Mouse (Mus musculus): Measurements from ENCODE around the gene Dnaic1.

Dnaic1 gene

DNA sequence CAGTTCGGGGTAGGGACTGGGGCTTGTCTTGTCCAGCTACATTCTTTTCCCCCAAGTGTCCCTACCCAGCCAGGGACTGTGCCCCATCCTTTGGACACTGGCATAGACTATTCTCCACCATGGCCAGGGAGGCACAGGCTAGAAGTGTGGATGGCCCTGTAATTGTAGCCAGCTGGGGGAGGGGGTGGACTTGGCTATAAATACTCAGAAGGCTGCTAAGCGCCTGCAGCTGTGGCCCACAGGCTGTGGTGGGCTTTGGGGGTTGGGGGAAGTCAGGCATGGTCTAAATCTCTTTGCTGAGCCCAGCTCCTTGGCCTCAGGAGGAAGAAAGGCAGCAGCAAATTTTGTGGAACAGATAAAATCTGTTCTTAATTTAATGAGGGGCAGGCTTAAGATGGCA lies 66.3 kb downstream of the Dnaic1 start:
- DNase-seq (ENCODE audit: low read depth) = no peak

DNA sequence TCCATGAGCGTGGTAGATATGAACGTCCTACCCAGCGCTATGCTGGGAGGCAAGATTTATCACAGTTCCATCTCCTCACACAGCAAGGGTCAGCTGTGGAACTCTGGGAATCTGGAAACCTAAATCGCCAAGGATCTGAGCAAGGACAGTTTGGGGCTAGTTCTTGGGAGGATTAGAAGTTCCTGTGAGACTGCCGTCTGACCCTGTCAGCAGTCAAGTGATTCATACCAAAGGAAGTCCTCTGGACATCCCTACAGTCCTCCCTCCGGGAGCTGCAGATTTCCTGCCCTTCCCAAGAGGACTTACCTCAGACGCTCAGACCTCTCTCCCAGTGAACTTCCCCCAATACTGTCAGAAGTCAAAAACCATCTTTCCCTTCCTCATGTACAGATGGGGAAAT lies 66.8 kb downstream of the Dnaic1 start:
- no peak for DNase-seq (ENCODE audit: low read depth)

DNA sequence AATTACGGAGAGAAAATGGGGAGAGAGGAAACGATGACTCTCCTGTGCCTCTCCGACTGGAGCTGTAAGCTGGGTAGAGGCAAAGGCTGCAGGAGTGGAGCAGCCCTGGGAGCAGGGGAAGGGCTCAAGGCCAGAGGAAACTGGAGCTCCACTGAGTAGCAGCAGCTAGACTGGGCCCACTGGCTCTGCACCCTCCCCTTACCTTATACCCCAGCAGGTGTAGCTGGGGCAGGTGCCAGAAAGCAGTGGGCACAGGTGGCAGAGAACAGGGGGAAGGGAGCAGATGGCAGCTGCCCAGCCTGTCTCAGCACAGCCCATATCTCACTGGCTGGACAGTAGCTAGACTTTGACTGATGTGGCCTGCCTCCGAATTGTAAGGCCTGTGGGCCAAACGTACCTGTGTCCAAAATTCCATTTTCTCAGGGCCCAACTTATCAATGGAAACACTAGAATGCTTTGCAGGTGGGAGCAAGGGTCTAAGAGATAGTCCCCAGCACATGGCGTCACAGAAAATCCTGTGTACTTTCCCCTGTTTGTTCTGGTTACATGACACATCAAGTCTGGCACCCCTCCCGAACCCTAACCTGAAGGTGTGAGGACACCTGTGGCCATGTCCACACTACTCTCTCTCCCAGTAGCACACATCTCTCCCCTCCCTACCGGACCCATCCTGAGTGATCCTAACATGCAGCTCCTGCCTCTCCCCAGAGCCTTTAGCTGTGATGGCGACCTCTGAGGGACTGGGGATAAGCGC lies 67.5 kb downstream of the Dnaic1 start:
- no peak for DNase-seq (ENCODE audit: low read depth)

DNA sequence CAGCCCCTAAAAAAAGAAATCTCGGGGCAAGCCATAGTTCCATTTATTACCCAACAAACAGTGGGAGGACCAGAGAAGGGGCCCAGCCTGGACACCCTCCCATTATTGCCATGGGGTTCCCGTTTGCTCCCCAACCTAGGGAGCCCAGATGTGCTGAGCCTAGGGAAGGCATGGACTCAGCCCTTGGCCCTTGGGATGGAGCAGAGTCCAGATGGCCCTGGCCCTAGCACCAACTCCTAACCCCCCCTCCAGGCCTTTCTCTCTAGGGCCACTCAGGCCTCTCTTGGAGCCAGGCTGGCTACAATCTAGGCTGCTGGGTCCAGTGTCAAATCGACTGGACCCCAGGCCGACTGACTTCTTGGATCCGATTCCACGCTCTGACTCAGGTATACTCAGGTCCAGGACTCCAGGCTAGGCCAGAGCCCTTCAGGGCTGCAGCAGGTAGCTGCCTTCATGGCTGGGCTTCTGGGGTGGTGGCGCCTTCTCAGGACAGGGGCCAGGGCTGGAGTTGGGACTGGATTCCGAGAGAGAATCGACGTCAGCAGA lies 68.7 kb downstream of the Dnaic1 start:
- DNase-seq (ENCODE audit: low read depth) = no peak

DNA sequence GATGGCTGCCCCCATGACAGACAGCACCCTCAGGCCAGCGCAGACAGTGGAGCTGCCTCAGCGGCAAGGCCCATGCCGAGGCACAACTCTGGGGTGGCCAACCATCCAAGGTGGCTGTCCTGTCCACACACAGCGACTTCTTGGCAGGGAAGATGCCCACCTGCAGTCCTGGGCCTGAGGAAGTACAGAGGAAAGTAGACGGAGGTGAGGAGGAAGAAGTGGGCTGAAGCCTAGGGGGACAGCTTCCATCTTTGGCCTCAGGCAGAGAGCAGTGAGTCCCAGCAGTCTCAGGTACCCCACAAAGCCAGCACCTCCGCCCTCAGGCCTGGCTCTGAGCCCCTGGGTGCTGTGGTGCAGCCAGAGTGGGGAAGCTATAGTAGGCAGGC lies 69.2 kb downstream of the Dnaic1 start:
- no peak for DNase-seq (ENCODE audit: low read depth)

DNA sequence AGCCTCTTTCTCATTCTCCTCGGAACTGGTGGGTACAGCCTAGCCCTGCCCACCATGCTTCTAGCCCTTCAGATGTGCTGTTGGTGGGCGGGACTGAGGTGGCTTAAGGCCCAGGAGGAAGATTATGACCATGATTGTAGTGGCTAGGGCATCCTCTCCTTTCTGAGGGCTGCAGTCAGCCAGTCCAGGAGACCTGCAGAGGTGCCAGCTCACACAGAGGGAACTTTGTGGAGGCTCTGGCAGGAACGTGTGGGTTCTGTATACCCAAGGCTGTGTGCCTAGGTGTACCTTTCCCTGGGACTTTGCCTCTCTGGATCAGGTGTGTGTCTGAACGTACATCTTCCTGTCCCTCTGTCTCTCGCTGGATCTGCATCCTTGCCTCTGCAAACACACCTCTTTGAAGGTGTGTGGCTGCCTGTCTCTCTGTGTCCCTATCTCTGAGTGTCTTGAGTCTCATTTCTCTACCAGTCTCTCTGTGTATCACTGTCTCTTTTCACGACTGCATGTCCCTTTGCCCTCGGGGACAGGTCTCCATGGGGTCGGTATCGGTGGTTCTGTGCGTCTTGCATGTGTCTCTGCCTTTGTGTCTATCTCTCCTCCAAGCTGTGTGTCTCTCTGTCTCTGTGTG lies 69.8 kb downstream of the Dnaic1 start:
- no peak for DNase-seq (ENCODE audit: low read depth)

DNA sequence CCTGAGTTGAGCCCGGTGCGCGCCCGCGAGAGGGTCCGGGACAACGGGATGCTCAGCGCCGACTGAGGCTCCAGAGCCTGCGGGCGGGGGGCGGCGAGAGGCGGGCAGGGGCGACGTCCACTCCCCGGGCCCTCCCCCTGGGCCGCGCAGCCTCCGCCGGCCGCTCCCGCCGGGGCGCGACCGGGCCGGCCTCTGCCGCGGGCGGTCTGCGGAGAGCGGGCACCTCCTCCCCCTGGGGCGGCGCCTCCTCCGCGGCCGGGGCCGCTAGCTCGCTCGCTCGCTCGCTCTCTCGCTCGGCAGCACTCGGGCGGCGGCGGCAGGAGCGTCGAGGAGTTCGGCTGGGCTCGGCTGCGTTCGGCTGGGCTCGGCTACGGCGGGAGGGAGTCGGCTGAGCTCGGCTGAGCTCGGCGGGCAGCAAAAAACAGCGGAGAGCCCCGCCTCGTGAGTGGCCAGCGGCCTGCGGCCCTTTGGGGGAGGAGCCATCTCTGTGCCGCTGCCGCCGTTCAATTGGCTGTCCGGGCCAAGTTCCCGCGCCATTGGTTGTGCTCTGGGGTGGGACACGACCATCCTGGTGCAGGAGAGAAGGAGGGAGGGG lies 70.4 kb downstream of the Dnaic1 start, which contains the start of gene Enho:
Gene Enho, minus strand, starts transcription at position 412 of the 595 bp plus-strand sequence.
- peak; percentile 90 for DNase-seq (ENCODE audit: low read depth)

DNA sequence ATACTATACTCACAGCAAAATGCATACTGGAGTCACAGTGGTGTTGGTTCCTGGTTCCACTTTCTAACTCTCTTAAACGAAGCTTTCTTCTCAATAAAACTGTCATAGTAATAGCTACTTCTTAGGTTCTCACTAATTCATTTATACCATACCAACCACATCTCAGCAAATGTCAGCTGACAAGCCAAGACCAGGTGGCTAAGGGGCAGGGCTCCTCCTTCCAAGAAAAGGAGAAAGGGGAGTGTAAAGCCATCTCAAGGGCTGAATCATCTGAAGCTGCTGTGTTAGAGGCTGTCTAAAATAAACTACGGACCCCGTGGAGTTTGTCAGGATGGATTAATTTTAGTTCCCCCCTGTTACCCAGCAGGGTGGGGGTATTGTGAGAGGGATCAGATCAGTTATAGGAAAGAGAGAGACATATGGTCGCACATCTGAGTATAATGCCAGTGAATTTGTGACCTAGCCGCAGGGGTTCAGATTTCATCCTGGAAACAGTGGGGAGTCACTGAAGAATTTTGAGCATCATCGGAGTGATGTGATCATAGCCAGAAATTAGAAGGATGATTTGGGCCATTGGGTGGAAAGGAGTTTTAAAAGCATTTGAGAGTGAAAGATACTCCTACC lies 71.7 kb downstream of the Dnaic1 start:
- no peak for DNase-seq (ENCODE audit: low read depth)

DNA sequence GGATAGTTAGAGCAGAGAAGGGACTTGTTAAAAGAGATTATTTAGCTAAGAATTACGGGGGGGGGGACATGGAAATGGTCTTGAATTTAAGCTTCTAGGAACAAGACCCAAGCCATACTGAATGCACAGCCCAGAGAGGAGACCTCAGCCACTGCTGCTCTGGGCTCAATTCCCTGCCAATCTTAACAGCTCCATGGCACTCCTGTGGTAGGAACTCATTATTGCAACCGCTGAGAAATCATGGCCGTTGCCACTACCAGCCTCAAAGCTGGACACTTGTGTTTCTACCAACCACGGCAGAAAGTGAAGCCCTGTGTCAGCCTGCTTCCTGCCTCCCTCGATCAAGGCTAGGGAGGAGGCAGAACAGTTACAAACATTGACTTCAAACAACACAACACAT lies 75.9 kb downstream of the Dnaic1 start:
- DNase-seq (ENCODE audit: low read depth) = peak; percentile 45

DNA sequence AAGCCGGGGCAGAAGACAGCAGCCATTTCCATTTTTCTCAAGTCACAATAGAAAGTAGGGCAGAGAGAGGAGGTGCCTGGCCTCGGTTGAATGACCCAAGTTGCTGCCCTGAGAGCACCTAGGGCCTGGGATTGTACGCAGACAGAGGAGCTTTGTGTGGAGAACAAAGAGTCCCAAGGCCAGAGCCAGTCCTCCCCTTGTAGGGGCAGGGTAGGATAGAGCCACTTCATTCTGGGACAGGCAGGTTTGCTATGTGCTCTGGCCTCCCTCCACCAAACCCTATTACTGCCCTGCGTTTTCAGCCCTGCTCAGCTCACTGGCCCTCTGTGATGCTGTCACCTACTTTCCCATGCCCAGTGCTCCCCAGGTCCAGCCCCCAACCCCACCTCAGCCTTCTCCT lies 78.6 kb downstream of the Dnaic1 start:
- DNase-seq (ENCODE audit: low read depth) = no peak

DNA sequence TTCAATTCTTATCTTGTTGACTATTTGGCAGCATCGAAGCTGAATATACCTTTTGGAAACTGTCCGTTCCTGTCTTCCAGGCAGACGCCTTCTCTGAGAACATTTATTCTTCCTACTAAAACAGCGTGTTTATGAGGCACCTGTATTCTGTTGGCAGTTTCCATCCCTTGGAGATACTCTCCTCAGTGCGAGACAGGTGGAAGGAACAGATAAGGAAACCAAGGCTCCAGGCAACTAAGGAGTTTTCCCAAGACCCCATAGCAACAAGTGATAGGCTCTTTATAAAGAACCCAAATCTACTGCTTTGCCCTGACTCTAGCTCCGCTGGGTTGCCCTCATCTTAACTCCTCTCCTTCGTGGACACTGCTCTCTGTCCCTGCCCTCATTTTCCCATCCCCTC lies 79.1 kb downstream of the Dnaic1 start:
- DNase-seq (ENCODE audit: low read depth) = no peak

DNA sequence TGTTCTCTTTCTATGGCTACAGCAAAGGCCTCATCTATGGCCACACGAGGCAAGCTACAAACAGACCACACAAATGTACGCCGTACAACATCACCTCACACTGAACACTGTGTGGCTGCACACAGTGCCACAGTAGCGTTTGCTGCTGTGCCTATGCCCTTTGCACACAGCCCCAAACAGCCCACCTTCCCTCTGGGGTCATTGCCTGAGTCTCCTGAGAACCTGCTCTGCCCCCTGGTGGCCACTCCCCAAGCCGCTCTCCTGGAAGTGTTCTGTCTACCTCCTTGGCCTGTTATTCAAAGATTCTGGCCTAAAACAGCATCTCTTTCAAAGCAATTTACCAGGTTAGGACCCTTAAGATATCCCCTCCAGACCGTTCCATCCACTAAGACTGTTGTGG lies 83.7 kb downstream of the Dnaic1 start:
- DNase-seq (ENCODE audit: low read depth) = peak; percentile 72

DNA sequence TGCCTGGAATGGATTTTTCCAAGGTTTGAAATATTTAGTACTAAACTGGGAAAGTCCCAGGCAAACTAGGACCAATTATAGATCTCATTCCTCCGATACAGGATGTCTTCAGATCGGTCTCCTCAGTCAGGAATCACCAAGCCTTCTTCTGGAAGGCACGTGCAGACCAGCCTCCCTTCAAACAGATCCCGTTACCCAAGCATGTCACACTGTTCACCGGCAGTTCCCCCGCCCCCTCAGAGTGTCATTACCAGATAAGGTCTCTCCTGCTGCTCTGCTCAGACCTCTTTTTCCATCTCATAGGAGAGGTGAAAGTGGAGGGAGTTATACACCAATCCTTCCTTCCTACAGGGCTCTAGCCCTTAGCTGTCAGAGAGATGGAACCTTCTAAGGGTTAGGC lies 84.2 kb downstream of the Dnaic1 start:
- DNase-seq (ENCODE audit: low read depth) = no peak

DNA sequence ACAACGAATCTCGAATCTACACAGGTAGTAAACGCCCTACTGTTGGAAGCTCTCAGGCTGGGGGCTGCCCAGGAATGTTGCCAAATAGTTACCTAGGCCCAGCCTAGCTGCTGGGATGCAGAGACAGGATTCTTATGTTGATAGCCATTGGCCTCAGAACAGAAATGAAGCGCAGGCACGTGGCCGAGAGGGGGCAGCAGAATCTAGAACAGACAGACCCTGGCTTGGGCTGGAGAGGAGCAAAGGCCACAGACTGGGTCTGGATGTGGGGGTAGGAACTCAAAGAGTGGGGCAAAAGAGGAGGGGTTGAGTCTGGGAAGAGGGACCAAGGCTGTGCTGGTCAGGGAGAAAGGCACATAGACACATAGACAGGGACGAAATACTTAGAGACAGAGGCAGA lies 84.6 kb downstream of the Dnaic1 start:
- peak; percentile 46 for DNase-seq (ENCODE audit: low read depth)

DNA sequence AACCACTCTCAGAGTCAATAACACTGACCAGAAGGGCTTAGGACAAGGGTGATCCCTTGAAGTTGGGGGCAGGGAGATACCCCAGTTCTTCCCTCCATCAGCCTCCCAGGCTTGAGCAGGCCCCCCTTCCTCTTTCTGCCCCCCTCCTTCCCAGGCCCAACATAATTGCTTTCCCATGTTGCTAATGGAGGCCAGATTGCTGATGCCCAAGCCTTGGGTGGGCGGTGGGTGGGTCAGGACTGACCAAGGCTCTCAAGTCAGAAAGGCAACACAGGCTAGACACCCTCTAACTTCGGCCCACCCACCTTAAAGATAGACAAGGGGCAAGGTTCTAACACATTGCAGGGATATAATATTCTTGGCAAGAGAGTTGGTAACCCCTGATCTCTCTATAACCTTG lies 86.0 kb downstream of the Dnaic1 start:
- no peak for DNase-seq (ENCODE audit: low read depth)

DNA sequence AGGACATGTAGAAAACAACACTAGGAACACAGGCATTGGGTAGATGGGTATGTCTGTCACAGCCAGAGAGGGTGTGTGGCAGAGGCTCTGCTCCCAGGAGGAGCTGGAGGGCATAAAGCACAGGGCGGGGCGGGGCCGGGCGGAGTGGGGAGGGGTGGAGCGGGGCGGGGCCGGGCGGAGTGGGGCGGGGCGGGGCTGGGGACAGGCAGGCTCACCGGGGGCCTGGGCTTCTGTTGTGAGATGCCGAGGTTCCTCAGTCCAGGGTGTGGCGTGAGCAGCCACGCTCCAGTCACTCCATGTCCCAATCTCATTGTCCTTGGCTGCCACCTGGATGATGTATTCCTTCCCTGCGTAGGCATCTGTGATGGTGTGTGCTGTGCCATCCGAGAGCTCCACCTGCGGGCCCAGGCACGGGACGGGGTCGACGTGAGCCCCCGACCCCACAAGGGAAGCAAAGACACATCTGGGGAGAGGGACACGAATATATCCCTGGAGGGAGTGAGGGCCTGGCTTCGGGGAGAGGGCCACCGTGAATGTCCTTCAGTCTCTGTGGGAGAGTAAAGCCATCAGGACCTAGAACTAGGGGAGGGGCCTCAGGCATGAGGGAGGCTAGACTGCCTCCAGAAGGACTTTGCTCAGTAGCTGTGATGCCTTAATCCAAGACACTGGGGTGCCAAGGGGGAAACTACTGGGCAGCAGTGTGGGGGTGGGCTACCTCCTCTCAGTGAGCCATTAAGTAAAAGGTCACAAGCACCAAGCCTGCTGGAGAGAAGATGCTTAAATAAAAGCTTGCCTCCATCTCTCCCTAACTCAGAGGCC lies 89.2 kb downstream of the Dnaic1 start:
- DNase-seq (ENCODE audit: low read depth) = no peak

DNA sequence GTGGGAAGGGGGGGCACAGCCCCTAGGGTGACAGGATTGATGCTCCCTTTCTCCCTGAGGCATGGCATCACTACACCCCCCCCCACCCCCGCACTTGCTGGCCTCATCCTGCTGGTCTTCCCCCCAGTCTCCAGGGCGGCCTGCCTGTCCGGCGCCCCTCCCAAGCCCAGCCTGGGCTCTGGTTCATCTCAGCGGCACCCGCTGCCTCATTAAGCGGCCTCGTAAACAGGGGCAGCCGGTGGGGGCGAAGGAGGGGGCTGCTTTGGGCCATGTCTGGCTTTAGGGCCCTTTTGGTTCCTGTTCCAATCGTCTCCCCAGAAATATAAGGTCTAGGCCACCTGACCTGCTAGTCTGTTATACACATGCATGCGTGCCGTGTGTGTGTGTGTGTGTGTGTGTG lies 90.0 kb downstream of the Dnaic1 start:
- no peak for DNase-seq (ENCODE audit: low read depth)

DNA sequence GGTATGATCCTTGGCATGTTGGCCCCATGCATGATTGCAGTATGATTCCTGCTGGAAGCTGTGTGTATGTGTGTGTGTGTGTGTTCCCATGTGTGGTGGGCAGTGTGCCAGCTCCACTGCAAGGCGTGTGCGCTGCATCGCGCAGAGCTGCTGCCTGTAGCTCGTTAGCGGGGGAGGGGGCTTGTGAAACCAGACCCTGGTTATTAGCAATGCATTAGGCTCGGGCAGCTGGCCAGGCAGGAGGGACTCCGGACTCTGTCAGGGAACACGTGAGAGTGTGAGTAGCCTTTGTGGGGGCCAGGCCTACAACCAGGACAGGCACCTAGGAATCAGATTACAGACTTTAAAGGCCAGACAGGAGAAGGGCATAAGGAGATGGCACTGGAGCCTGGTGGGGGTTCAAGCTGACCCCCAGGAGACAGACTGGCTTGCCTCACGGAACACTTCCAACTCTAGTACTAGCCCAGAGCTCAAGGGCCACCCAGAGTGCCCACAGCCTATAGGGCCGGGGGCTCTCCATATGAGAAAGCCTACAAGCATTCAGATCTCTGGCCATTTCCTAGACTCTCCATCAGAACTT lies 91.4 kb downstream of the Dnaic1 start:
- DNase-seq (ENCODE audit: low read depth) = no peak

DNA sequence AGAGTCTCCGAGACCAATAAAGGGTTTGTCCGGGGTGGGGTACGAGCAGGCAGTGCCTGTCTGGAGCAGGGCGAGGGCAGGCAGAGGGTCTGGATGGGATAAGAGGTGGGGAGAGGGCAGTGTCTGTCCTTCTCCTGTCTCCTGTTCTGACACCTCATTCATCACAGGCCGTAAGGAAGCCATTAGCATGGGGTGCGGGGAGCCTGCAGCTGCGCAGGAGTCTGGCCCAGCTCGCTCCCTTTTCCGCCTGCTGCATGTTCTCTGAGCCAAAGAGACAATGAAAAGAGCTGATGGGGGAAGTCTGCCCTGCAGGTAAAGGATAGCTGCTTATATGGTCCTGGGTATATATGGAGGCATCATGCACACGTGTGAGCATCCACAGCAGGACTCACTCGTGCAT lies 93.1 kb downstream of the Dnaic1 start:
- no peak for DNase-seq (ENCODE audit: low read depth)

DNA sequence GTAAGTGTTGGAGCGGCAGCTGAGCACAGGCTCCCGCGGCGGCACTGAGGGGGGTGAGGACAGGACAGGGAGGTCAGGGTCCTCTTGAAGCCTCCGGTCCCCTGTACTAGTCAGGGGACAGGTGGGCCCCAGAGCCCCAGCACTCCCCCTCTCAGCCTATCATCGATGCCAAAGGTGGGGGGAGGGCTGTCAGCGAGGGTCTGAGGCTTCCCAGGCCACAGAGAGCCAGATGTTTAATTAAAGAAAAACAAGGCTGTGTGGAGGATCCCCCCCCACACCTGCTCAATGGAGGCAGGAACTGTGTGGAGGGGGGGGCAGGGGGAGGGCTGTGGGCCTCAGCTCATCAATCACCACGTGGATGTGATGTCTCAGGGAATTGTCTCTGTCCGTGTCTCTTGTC lies 94.0 kb downstream of the Dnaic1 start:
- no peak for DNase-seq (ENCODE audit: low read depth)

DNA sequence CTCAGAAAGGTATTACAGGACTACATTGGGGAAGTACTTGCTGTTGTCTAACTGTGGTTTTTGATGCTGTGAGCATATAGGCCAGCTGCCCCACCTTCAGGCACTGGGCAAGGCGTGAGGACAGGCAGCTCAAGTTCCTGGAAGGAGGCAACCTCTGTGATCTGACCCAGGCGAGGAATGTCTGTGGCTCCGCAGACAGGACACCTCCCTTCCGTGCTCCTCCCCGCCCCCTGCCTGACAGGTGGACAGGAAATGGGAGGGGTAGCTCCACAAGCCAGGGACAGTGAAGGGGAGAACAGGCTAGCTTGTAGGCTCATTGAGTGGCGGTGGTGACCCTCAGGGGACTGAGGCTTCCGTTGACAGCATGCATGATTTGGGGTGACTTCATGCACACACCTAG lies 95.0 kb downstream of the Dnaic1 start:
- no peak for DNase-seq (ENCODE audit: low read depth)

All from 416B (cell line).